Mouse (Mus musculus) urinary bladder, adult 2 months (tissue): ENCODE measurements around the gene Zfp619. TPM values are rescaled to one million over a fixed set of nuclear protein-coding genes. Genes with fewer than 3 reads are reported as not detected.
"Not testable (repeated sequence)": the region's sequence is repeated elsewhere in the genome, so short reads cannot be mapped to it uniquely, and the experiment has no call there.

ENCODE experiments used
- DNase-seq: peaks from one replicate; pipeline ENCODE4 v3.0.0; 2022; ENCODE audit warnings: low spot score
- polyA plus RNA-seq: library from polyadenylated mRNA; depleted of rRNA; stranded (reverse); fragments of >200 nt; gene quantifications from 2 replicates; pipeline ENCODE4 v1.2.3, GENCODE M21; 2012; rRNA removed

Gene Zfp619
- polyA plus RNA-seq, 1 experiment = 1.5 TPM

GRCm38 (mm10) chr7:39589044-39589443 is 71.5 kb downstream of the Zfp619 start:
- DNase-seq = not testable (repeated sequence)

Other genes starting within 250 kb of the Zfp619 start
- gene Gm5114, start 104.6 kb upstream of the Zfp619 start, polyA plus RNA-seq = not detected in 2 replicates